Mouse (Mus musculus): Measurements from ENCODE around the gene Cd109. TPM values are rescaled to one million over a fixed set of nuclear protein-coding genes. Genes with fewer than 3 reads are reported as not detected.

Gene Cd109
- total and polyA plus RNA-seq, 3 experiments, result 0.13 to 0.73 (median 0.52) TPM

GRCm38 (mm10) chr9:78742012-78742411 lies 126.7 kb downstream of the Cd109 start:
- H3K4me2 ChIP-seq (ENCODE audit: insufficient read depth, low read depth, poor library complexity, severe bottlenecking), result no peak overlapping the region
- TF ChIP-seq E2F4 (IDR thresholded peaks at IDR 0.05; ENCODE audit: insufficient replicate concordance, low read depth, low read length) (no peak), USF2 (conservative IDR thresholded peaks at IDR 0.05; ENCODE audit: low read depth, low read length) (no peak), POLR2A (IDR thresholded peaks at IDR 0.05; ENCODE audit: low read depth, low read length) (no peak), SIN3A (IDR thresholded peaks at IDR 0.05; ENCODE audit: low read length) (no peak), KAT2A (IDR thresholded peaks at IDR 0.05; ENCODE audit: insufficient replicate concordance, low read length) (no peak), MEF2A (IDR thresholded peaks at IDR 0.05; ENCODE audit: borderline replicate concordance, low read depth, low read length) (no peak), UBTF (IDR thresholded peaks at IDR 0.05; ENCODE audit: low read depth, low read length) (no peak), HCFC1 (IDR thresholded peaks at IDR 0.05; ENCODE audit: low read depth, low read length) (no peak), NRF1 (IDR thresholded peaks at IDR 0.05; ENCODE audit: low read depth, low read length) (no peak), ZMIZ1 (IDR thresholded peaks at IDR 0.05; ENCODE audit: low read depth, low read length) (no peak)
- H3K36me3 ChIP-seq (replicated peaks in 1 of 2; ENCODE audit: control insufficient read depth in 1 of 2, insufficient read depth in 1 of 2, low read length in 1 of 2), result no peaks in the 10 kb centered on the region
- H3K79me2 ChIP-seq (replicated peaks; ENCODE audit: control insufficient read depth, extremely low read depth, insufficient read depth, poor library complexity, severe bottlenecking), result no peaks in the 10 kb centered on the region
- in situ Hi-C loops (cut with MboI; ENCODE audit: low pct_ligation_motif_present, low pct_unique_long_range_greater_than_20kb, low sequenced_read_pairs), result no loop called here
- no peaks in the 10 kb centered on the region for H3K4me1 ChIP-seq (ENCODE audit: control insufficient read depth in 1 of 2, insufficient read depth in 2 of 2)
- no peak overlapping the region for H3K9ac ChIP-seq (ENCODE audit: insufficient read depth, low read depth)
- dilution Hi-C loops (cut with MboI; ENCODE audit: extremely low pct_ligation_motif_present, extremely low pct_unique_long_range_greater_than_20kb, low sequenced_read_pairs), result no loop called here
- no peak for DNase-seq (ENCODE audit: extremely low read depth)
- no peak overlapping the region for H3K4me3 ChIP-seq (replicated peaks in 1 of 3; ENCODE audit: low read depth in 2 of 3, low read length in 2 of 3, poor library complexity in 1 of 3)
- H3K27me3 ChIP-seq (replicated peaks), result no peaks in the 10 kb centered on the region
- H3K9me3 ChIP-seq (replicated peaks; ENCODE audit: low read length), result no peaks in the 10 kb centered on the region
- H3K27ac ChIP-seq (ENCODE audit: insufficient read depth, low read depth), result no peak overlapping the region

GRCm38 (mm10) chr9:78750246-78750645 lies 134.9 kb downstream of the Cd109 start:
- Histone ChIP-seq H3K27me3 (replicated peaks) (no peaks in the 10 kb centered on the region), H3K36me3 (replicated peaks in 1 of 2; ENCODE audit: control insufficient read depth in 1 of 2, insufficient read depth in 1 of 2, low read length in 1 of 2) (no peaks in the 10 kb centered on the region), H3K27ac (ENCODE audit: insufficient read depth, low read depth) (no peak overlapping the region), H3K9ac (ENCODE audit: insufficient read depth, low read depth) (no peak overlapping the region), H3K9me3 (replicated peaks; ENCODE audit: low read length) (no peaks in the 10 kb centered on the region), H3K4me3 (replicated peaks in 1 of 3; ENCODE audit: low read depth in 2 of 3, low read length in 2 of 3, poor library complexity in 1 of 3) (no peak overlapping the region), H3K4me2 (ENCODE audit: insufficient read depth, low read depth, poor library complexity, severe bottlenecking) (no peak overlapping the region), H3K79me2 (replicated peaks; ENCODE audit: control insufficient read depth, extremely low read depth, insufficient read depth, poor library complexity, severe bottlenecking) (no peaks in the 10 kb centered on the region), H3K4me1 (ENCODE audit: control insufficient read depth in 1 of 2, insufficient read depth in 2 of 2) (no peaks in the 10 kb centered on the region)
- in situ Hi-C loops (cut with MboI; ENCODE audit: low pct_ligation_motif_present, low pct_unique_long_range_greater_than_20kb, low sequenced_read_pairs), result no loop called here
- dilution Hi-C loops (cut with MboI; ENCODE audit: extremely low pct_ligation_motif_present, extremely low pct_unique_long_range_greater_than_20kb, low sequenced_read_pairs), result no loop called here
- no peak for DNase-seq (ENCODE audit: extremely low read depth)
- TF ChIP-seq ZKSCAN1 (IDR thresholded peaks at IDR 0.05; ENCODE audit: borderline replicate concordance, low read depth, low read length) (no peak), TBP (conservative IDR thresholded peaks at IDR 0.05; ENCODE audit: low read depth, low read length) (no peak), ELF1 (IDR thresholded peaks at IDR 0.05; ENCODE audit: low read depth, low read length) (no peak), MAX (IDR thresholded peaks at IDR 0.05; ENCODE audit: low read length) (no peak), E2F4 (IDR thresholded peaks at IDR 0.05; ENCODE audit: insufficient replicate concordance, low read depth, low read length) (no peak), KAT2A (IDR thresholded peaks at IDR 0.05; ENCODE audit: insufficient replicate concordance, low read length) (no peak), PAX5 (IDR thresholded peaks at IDR 0.05; ENCODE audit: low read length) (no peak), POLR2A (IDR thresholded peaks at IDR 0.05; ENCODE audit: low read depth, low read length) (no peak), RCOR1 (conservative IDR thresholded peaks at IDR 0.05; ENCODE audit: low read depth, low read length) (no peak), JUND (conservative IDR thresholded peaks at IDR 0.05; ENCODE audit: low read depth, low read length) (no peak), MAZ (IDR thresholded peaks at IDR 0.05; ENCODE audit: low read depth, low read length) (no peak), MAFK (IDR thresholded peaks at IDR 0.05; ENCODE audit: insufficient replicate concordance, low read length) (no peak), UBTF (IDR thresholded peaks at IDR 0.05; ENCODE audit: low read depth, low read length) (no peak), CHD2 (IDR thresholded peaks at IDR 0.05; ENCODE audit: low read length) (no peak), ZC3H11A (IDR thresholded peaks at IDR 0.05; ENCODE audit: low read depth, low read length) (no peak), IRF4 (IDR thresholded peaks at IDR 0.05; ENCODE audit: low read depth, low read length) (no peak), ZNF384 (IDR thresholded peaks at IDR 0.05; ENCODE audit: low read depth, low read length) (no peak)

Other genes starting within 250 kb of the Cd109 start
- not detected in 2 replicates for gene Dppa5a, start 247.4 kb upstream of the Cd109 start, total RNA-seq (2012; rRNA removed)
- not detected in 2 replicates for gene Dppa5a, start 247.4 kb upstream of the Cd109 start, total RNA-seq (2014; rRNA removed)
- gene Dppa5a, start 247.4 kb upstream of the Cd109 start, polyA plus RNA-seq (2012; ENCODE audit: insufficient read length, low read depth), result not detected in 2 replicates
- gene Ooep, start 236.8 kb upstream of the Cd109 start, total RNA-seq (2012; rRNA removed), result not detected in 2 replicates
- not detected in 2 replicates for gene Ooep, start 236.8 kb upstream of the Cd109 start, total RNA-seq (2014; rRNA removed)
- not detected in 2 replicates for gene Ooep, start 236.8 kb upstream of the Cd109 start, polyA plus RNA-seq (2012; ENCODE audit: insufficient read length, low read depth)
- not detected in 2 replicates for gene Ddx43, start 219.8 kb upstream of the Cd109 start, total RNA-seq (2012; rRNA removed)
- not detected in 2 replicates for gene Ddx43, start 219.8 kb upstream of the Cd109 start, total RNA-seq (2014; rRNA removed)
- not detected in 2 replicates for gene Ddx43, start 219.8 kb upstream of the Cd109 start, polyA plus RNA-seq (2012; ENCODE audit: insufficient read length, low read depth)
- gene Cgas, start 172.3 kb upstream of the Cd109 start, total RNA-seq (2012; rRNA removed), result not detected in 2 replicates
- gene Cgas, start 172.3 kb upstream of the Cd109 start, total RNA-seq (2014; rRNA removed), result not detected in 2 replicates
- gene Cgas, start 172.3 kb upstream of the Cd109 start, polyA plus RNA-seq (2012; ENCODE audit: insufficient read length, low read depth), result not detected in 2 replicates
- 21.5 and 22.9 TPM in 2 replicates for gene Mto1, start 167.3 kb upstream of the Cd109 start, total RNA-seq (2012; rRNA removed)
- gene Mto1, start 167.3 kb upstream of the Cd109 start, total RNA-seq (2014; rRNA removed), result 21.5 and 22.5 TPM in 2 replicates
- 13.8 and 14.2 TPM in 2 replicates for gene Mto1, start 167.3 kb upstream of the Cd109 start, polyA plus RNA-seq (2012; ENCODE audit: insufficient read length, low read depth)
- 0.46 and 0.55 TPM in 2 replicates for gene Gm17324, start 166.8 kb upstream of the Cd109 start, total RNA-seq (2012; rRNA removed)
- not detected in 2 replicates for gene Gm17324, start 166.8 kb upstream of the Cd109 start, total RNA-seq (2014; rRNA removed)
- gene Gm17324, start 166.8 kb upstream of the Cd109 start, polyA plus RNA-seq (2012; ENCODE audit: insufficient read length, low read depth), result not detected in 2 replicates
- gene Eef1a1, start 126.4 kb upstream of the Cd109 start, total RNA-seq (2012; rRNA removed), result 14,448 and 18,409 TPM in 2 replicates
- 21,026 and 21,314 TPM in 2 replicates for gene Eef1a1, start 126.4 kb upstream of the Cd109 start, total RNA-seq (2014; rRNA removed)
- 11,979 and 12,362 TPM in 2 replicates for gene Eef1a1, start 126.4 kb upstream of the Cd109 start, polyA plus RNA-seq (2012; ENCODE audit: insufficient read length, low read depth)
- gene Slc17a5, start 27.5 kb upstream of the Cd109 start, total RNA-seq (2012; rRNA removed), result 6.7 and 7.6 TPM in 2 replicates
- 4.9 and 5.7 TPM in 2 replicates for gene Slc17a5, start 27.5 kb upstream of the Cd109 start, total RNA-seq (2014; rRNA removed)
- 7.0 and 7.6 TPM in 2 replicates for gene Slc17a5, start 27.5 kb upstream of the Cd109 start, polyA plus RNA-seq (2012; ENCODE audit: insufficient read length, low read depth)

Measured in CH12.LX (cell line).